Mouse (Mus musculus): Measurements from ENCODE around the gene Mthfsl.
"Not testable (repeated sequence)": the region's sequence is repeated elsewhere in the genome, so short reads cannot be mapped to it uniquely, and the experiment has no call there.

- TF ChIP-seq CTCF, POLR2A (IDR thresholded peaks at IDR 0.05; ENCODE audit: insufficient read depth, low read depth, low read length): not testable (repeated sequence)
These were observed 49.4 kb upstream of the Mthfsl start for GRCm38 (mm10) chr9:88769470-88769869.

All from olfactory bulb, adult 2 months (tissue).